Mouse (Mus musculus): ENCODE data around the gene Olfr1451. TPM values are rescaled to one million over a fixed set of nuclear protein-coding genes. Genes with fewer than 3 reads are reported as not detected.

Olfr1451 gene
- polyA plus RNA-seq (2017; shearing (Covaris generic)) = not detected

DNA sequence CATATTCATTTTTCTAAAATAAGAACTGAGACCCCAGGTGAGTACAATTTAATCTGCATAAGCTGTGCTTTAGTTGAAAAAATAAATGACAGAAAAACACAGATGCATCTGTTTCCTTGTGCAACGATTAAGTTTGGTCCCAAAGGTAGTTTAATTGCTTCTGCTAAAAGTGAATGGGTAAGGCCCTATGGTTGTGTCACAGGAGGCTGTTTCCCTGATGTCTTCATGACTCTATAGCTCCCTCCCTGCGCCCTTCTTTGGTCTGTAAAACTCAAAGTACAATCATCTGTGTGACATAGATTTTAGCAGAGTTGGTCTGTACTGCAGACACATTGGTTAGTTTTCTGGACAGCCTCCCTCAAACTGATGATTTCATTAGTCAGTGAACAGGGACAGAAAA, at the start of gene Olfr1451:
Olfr1451 (plus strand) TSS at position 301 of the 400 bp plus-strand sequence.

DNA sequence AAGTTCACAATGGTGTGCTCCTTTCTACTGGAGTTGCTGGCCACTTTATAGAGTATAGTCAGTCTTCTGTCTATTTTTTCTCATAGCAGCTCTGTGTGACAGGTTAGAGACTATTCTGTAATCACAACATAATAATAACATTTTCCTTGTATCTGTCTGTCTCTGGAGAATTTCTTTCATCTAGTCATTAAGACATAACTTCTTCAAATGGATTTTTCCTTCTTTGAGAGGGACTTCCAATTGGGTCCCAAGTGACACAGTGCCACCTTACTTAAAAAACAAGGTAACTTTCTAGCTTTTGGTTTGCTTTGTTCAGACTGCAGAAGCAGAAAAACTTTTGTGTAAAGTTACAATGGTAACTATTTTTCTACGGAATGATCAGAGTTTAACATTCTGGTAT, 44.9 kb upstream of the Olfr1451 start, which contains the start of gene Olfr1450:
Olfr1450 (plus strand) TSS at position 301 of the 400 bp plus-strand sequence.

GRCm38 (mm10) chr19:13028227-13028626, 33.4 kb downstream of the Olfr1451 start, which contains the start of gene Olfr1453:
Gene Olfr1453, minus strand, starts transcription at chr19:13028327.

Other genes starting within 250 kb of the Olfr1451 start
- 0.68 TPM for gene Cntf, start 229.4 kb upstream of the Olfr1451 start, polyA plus RNA-seq (2017; shearing (Covaris generic))
- gene Zfp91, start 198.9 kb upstream of the Olfr1451 start, polyA plus RNA-seq (2017; shearing (Covaris generic)) = 9.3 TPM
- gene Lpxn, start 198.8 kb upstream of the Olfr1451 start, polyA plus RNA-seq (2017; shearing (Covaris generic)) = 255 TPM
- not detected for gene Gm5244, start 148.3 kb upstream of the Olfr1451 start, polyA plus RNA-seq (2017; shearing (Covaris generic))
- gene Olfr1444, start 137.7 kb upstream of the Olfr1451 start, polyA plus RNA-seq (2017; shearing (Covaris generic)) = 0.22 TPM
- gene Olfr1445, start 111.2 kb upstream of the Olfr1451 start, polyA plus RNA-seq (2017; shearing (Covaris generic)) = not detected
- gene Olfr1446, start 101.5 kb upstream of the Olfr1451 start, polyA plus RNA-seq (2017; shearing (Covaris generic)) = not detected
- not detected for gene Olfr1447, start 91.3 kb upstream of the Olfr1451 start, polyA plus RNA-seq (2017; shearing (Covaris generic))
- not detected for gene Olfr1448, start 70.6 kb upstream of the Olfr1451 start, polyA plus RNA-seq (2017; shearing (Covaris generic))
- not detected for gene Olfr1449, start 64.2 kb upstream of the Olfr1451 start, polyA plus RNA-seq (2017; shearing (Covaris generic))
- not detected for gene Olfr1450, start 44.8 kb upstream of the Olfr1451 start, polyA plus RNA-seq (2017; shearing (Covaris generic))
- gene Olfr1453, start 33.3 kb downstream of the Olfr1451 start, polyA plus RNA-seq (2017; shearing (Covaris generic)) = not detected
- gene Olfr1454, start 65.6 kb downstream of the Olfr1451 start, polyA plus RNA-seq (2017; shearing (Covaris generic)) = not detected
- not detected for gene Olfr1457, start 102.9 kb downstream of the Olfr1451 start, polyA plus RNA-seq (2017; shearing (Covaris generic))
- not detected for gene Olfr1458, start 111.8 kb downstream of the Olfr1451 start, polyA plus RNA-seq (2017; shearing (Covaris generic))
- gene Olfr1459, start 154.5 kb downstream of the Olfr1451 start, polyA plus RNA-seq (2017; shearing (Covaris generic)) = not detected
- not detected for gene Olfr1461, start 168.0 kb downstream of the Olfr1451 start, polyA plus RNA-seq (2017; shearing (Covaris generic))
- not detected for gene Olfr1462, start 190.7 kb downstream of the Olfr1451 start, polyA plus RNA-seq (2017; shearing (Covaris generic))
- gene Olfr1463, start 236.3 kb downstream of the Olfr1451 start, polyA plus RNA-seq (2017; shearing (Covaris generic)) = not detected

Measured in activated CD4-positive, CD25-positive, alpha-beta regulatory T cell, adult 9 weeks (primary cell).